Comparison of ENCODE assay signal across 15 mouse cellular contexts in the genomic region with DNA sequence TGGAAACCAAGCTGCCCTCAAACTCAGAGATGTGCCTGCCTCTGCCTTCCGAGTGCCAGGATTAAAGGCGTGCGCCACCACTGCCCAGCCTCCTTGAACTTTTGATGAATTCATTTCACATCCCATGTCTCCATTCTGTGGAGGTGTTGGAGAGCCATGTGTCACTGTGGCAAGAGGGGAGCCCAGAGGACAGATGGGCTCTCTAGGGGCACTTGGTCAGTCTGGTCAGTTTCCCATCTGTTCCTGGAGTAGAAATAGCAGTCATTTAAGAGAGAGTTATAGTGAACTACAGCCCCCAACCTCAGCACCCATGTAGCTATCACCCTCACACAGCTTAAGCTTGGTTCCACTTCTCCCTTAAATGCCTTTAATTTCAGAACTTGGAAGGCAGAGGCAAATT. TPM values are rescaled to one million over a fixed set of nuclear protein-coding genes. Genes with fewer than 3 reads are reported as not detected.
A peak's percentile ranks its signal among the peaks of the same experiment; 100 is the strongest.
DNase-seq lines count a peak whose midpoint lies in the region; TF ChIP-seq lines count a peak whose summit lies in the region.
"Had no signal": no experiment of that assay in that cellular context is flagged by ENCODE, and none has a peak within 500 bp of the region (broad histone marks: within the 10 kb centered on the region; RNA-seq: fewer than 3 reads in every experiment).

No protein-coding gene starts in this region.

- no peak for TF ChIP-seq EP300 in ES-Bruce4 (IDR thresholded peaks at IDR 0.05; ENCODE audit: insufficient read depth, low read depth, low read length)

- 95% methylated on average over 3 of the region's 3 CpGs for WGBS in small intestine, adult 2 months

- DNase-seq in cerebellum, adult 9-10 months = peak; percentile 55
- DNase-seq in cerebellum, postnatal 14 days = no peak
- no peak for DNase-seq in adrenal gland, postnatal 36 days
- DNase-seq: adrenal gland, adult 8-10 months; adrenal gland, postnatal 25 days; cerebellum, adult 9-11 months; forebrain, postnatal 0 days had no signal

- no peak overlapping the region for H3K9ac ChIP-seq in ES-Bruce4 (ENCODE audit: low read depth, poor library complexity, severe bottlenecking)
- H3K9ac ChIP-seq: embryonic facial prominence, embryonic 12.5 days; forebrain, embryonic 13.5 days; forebrain, embryonic 15.5 days; forebrain, postnatal 0 days had no signal

- no peaks in the 10 kb centered on the region for H3K27me3 ChIP-seq in ES-Bruce4 (ENCODE audit: control insufficient read depth, insufficient read depth, low read length, poor library complexity, severe bottlenecking)
- H3K27me3 ChIP-seq in small intestine, adult 2 months (ENCODE audit: control insufficient read depth, insufficient read depth, low read length) = no peaks in the 10 kb centered on the region
- H3K27me3 ChIP-seq: embryonic facial prominence, embryonic 12.5 days; forebrain, embryonic 13.5 days; forebrain, embryonic 15.5 days; Patski had no signal

- no peak for TF ChIP-seq POLR2A in ES-Bruce4 (IDR thresholded peaks at IDR 0.05; ENCODE audit: insufficient read depth, low read length)
- no peak for TF ChIP-seq POLR2A in small intestine, adult 2 months (IDR thresholded peaks at IDR 0.05; ENCODE audit: low read depth, low read length)

- no peak for TF ChIP-seq CTCF in ES-Bruce4 (IDR thresholded peaks at IDR 0.05; ENCODE audit: low read depth, low read length)
- no peak for TF ChIP-seq CTCF in small intestine, adult 2 months (IDR thresholded peaks at IDR 0.05; ENCODE audit: extremely low read depth, insufficient read length, insufficient replicate concordance, low read depth, low read length)

- H3K27ac ChIP-seq in ES-Bruce4 (ENCODE audit: insufficient read depth, low read length) = 0 out of 2 replicates have a peak overlapping the region, but pooled peaks have one; percentile 91
- peak overlapping the region; percentile 73 for H3K27ac ChIP-seq in small intestine, adult 2 months (ENCODE audit: insufficient read depth, low read depth, low read length)
- H3K27ac ChIP-seq: embryonic facial prominence, embryonic 10.5 days; embryonic facial prominence, embryonic 12.5 days; forebrain, embryonic 13.5 days; forebrain, embryonic 15.5 days had no signal

- no peak overlapping the region for H3K4me3 ChIP-seq in ES-Bruce4 (ENCODE audit: low read depth, low read length)
- H3K4me3 ChIP-seq in small intestine, adult 2 months (ENCODE audit: low read depth, low read length) = no peak overlapping the region
- H3K4me3 ChIP-seq: embryonic facial prominence, embryonic 10.5 days; embryonic facial prominence, embryonic 12.5 days; forebrain, embryonic 13.5 days; forebrain, embryonic 15.5 days had no signal

- H3K36me3 ChIP-seq in ES-Bruce4 (ENCODE audit: control insufficient read depth, insufficient read depth, low read length, poor library complexity, severe bottlenecking) = no peaks in the 10 kb centered on the region
- H3K36me3 ChIP-seq in small intestine, adult 2 months (ENCODE audit: control insufficient read depth, insufficient read depth, low read length) = no peaks in the 10 kb centered on the region
- H3K36me3 ChIP-seq: embryonic facial prominence, embryonic 10.5 days; embryonic facial prominence, embryonic 12.5 days; forebrain, embryonic 15.5 days; G1E had no signal

- H3K9me3 ChIP-seq in ES-Bruce4 (replicated peaks; ENCODE audit: control insufficient read depth, insufficient read depth, low read length, poor library complexity, severe bottlenecking) = no peaks in the 10 kb centered on the region
- H3K9me3 ChIP-seq: embryonic facial prominence, embryonic 10.5 days; embryonic facial prominence, embryonic 12.5 days; forebrain, embryonic 13.5 days; forebrain, embryonic 15.5 days; G1E had no signal

- H3K4me1 ChIP-seq in ES-Bruce4 (ENCODE audit: control insufficient read depth, insufficient read depth, low read length) = no peaks in the 10 kb centered on the region
- peaks cover 31% of the 10 kb centered on the region for H3K4me1 ChIP-seq in small intestine, adult 2 months (ENCODE audit: control insufficient read depth, insufficient read depth, insufficient read length, low read length)
- H3K4me1 ChIP-seq: embryonic facial prominence, embryonic 12.5 days had no signal

RNA-seq across cellular contexts. Expression of gene Rps6ka1, which starts 8.4 kb away (rescaled TPM):
- polyA plus RNA-seq in ES-Bruce4 (2011; ENCODE audit: insufficient read depth, insufficient read length, low read depth, missing spikeins) = 73.2 and 86.4 TPM in 2 replicates
- polyA plus RNA-seq in small intestine, adult 2 months (2012; rRNA removed) = 91.5 and 220 TPM in 2 replicates
- 10 to 100 TPM; 13.6 to 18.1 TPM for total RNA-seq in adrenal gland, postnatal 36 days (2021)
